Mouse (Mus musculus) ES-Bruce4 (cell line): ENCODE measurements around the gene Gpat2. TPM values are rescaled to one million over a fixed set of nuclear protein-coding genes. Genes with fewer than 3 reads are reported as not detected.
A peak's percentile ranks its signal among the peaks of the same experiment; 100 is the strongest.

Experiments used
- H3K27ac ChIP-seq: 2 replicates; pipeline ENCODE4 v1.5.1; 2012; ENCODE audit warnings: low read length, inconsistent platforms; ENCODE audit not compliant: insufficient read depth
- H3K27me3 ChIP-seq: 2 replicates; pipeline ENCODE4 v1.6.1; 2012; ENCODE audit warnings: mild to moderate bottlenecking, low read length, inconsistent platforms; ENCODE audit not compliant: control insufficient read depth, poor library complexity, insufficient read depth, severe bottlenecking
- H3K36me3 ChIP-seq: 2 replicates; pipeline ENCODE4 v1.6.1; 2012; ENCODE audit warnings: inconsistent platforms, mild to moderate bottlenecking, low read length, moderate library complexity; ENCODE audit not compliant: control insufficient read depth, poor library complexity, insufficient read depth, severe bottlenecking
- H3K4me1 ChIP-seq: one replicate; pipeline ENCODE4 v1.8.1; 2011; ENCODE audit warnings: low read length; ENCODE audit not compliant: control insufficient read depth, insufficient read depth
- H3K4me3 ChIP-seq: 2 replicates; pipeline ENCODE4 v1.5.1; 2011; ENCODE audit warnings: low read depth, mild to moderate bottlenecking, low read length
- H3K9ac ChIP-seq: 2 replicates; pipeline ENCODE4 v1.6.1; 2012; ENCODE audit warnings: low read depth, mild to moderate bottlenecking, inconsistent platforms; ENCODE audit not compliant: poor library complexity, severe bottlenecking
- H3K9me3 ChIP-seq: replicated peaks from 2 replicates; pipeline ENCODE4 v1.6.1; 2012; ENCODE audit warnings: mild to moderate bottlenecking, low read length, inconsistent platforms; ENCODE audit not compliant: control insufficient read depth, poor library complexity, insufficient read depth, severe bottlenecking
- CTCF ChIP-seq: IDR thresholded peaks from one replicate; pipeline ENCODE4 v1.8.1; 2011; ENCODE audit warnings: low read depth, low read length
- EP300 ChIP-seq: IDR thresholded peaks from 2 replicates; pipeline ENCODE4 v1.6.1; 2011; ENCODE audit warnings: low read depth, low read length; ENCODE audit not compliant: insufficient read depth
- POLR2A ChIP-seq: IDR thresholded peaks from one replicate; pipeline ENCODE4 v1.8.1; 2011; ENCODE audit warnings: low read length; ENCODE audit not compliant: insufficient read depth
- polyA plus RNA-seq: library from polyadenylated mRNA; stranded (reverse); fragments of >200 nt; gene quantifications from 2 replicates; pipeline ENCODE4 v1.2.4, GENCODE M21; 2011; ENCODE audit warnings: low read depth; ENCODE audit not compliant: missing spikeins, insufficient read depth, insufficient read length

Gene Gpat2
- polyA plus RNA-seq, 1 experiment, result 1.2 TPM

DNA sequence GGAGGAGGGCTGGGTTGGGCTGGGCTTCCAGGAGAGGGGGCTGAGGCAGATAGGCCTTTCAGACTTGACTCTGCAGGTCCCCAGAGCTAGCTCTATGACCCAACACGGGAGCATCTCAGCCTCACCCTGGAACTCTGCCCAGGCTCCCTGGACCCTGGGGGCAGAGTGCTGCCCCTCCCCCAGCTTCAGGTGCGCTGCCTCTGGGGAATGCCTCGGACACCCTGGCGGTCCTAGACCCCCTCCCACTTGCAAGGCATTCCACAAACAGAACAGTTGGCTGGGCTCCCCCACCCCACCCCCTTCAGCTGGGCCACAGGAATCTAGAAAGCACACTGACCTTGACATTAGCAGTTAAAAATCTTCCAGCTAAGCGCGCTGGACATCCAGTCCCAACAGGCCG, 24.7 kb downstream of the Gpat2 start:
- H3K4me1 ChIP-seq, result peaks cover 3% of the 10 kb centered on the region
- no peaks in the 10 kb centered on the region for H3K27me3 ChIP-seq
- H3K9me3 ChIP-seq, result no peaks in the 10 kb centered on the region
- no peaks in the 10 kb centered on the region for H3K36me3 ChIP-seq
- TF ChIP-seq POLR2A, result no peak
- TF ChIP-seq EP300, result peak; percentile 47; the same call in 1 of the 2 replicates
- no peak overlapping the region for H3K4me3 ChIP-seq
- H3K9ac ChIP-seq, result no peak overlapping the region
- no peak overlapping the region for H3K27ac ChIP-seq

- no peak overlapping the region for H3K4me3 ChIP-seq
- no peak for TF ChIP-seq CTCF
- TF ChIP-seq EP300, result no peak
- no peak for TF ChIP-seq POLR2A
- no peaks in the 10 kb centered on the region for H3K36me3 ChIP-seq
- H3K27me3 ChIP-seq, result no peaks in the 10 kb centered on the region
- H3K4me1 ChIP-seq, result peaks cover 3% of the 10 kb centered on the region
- H3K9ac ChIP-seq, result no peak overlapping the region
- H3K27ac ChIP-seq, result no peak overlapping the region
- no peaks in the 10 kb centered on the region for H3K9me3 ChIP-seq
These were observed 26.7 kb downstream of the Gpat2 start for GRCm38 (mm10) chr2:127451748-127452147.

DNA sequence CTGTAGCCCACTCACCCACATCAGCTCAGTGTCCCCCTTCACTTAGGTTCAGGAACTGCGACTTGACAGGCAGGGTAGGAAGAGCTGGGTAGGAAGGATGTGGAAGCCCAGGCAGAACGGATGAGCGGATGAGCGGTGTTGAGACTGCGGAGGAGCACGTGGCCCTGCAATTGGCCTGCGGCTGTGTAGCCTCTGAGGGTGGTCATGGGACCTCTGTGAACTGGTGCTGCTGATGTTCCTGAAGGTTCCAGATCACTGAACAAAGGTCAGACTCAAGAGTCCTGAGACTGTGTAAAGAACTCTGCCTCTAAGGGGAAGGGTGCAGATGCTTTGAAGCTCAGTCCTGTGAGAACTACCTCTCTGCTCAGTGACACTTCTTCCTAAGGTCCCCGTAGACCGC, 28.1 kb downstream of the Gpat2 start:
- Histone ChIP-seq H3K27ac (no peak overlapping the region), H3K9me3 (no peaks in the 10 kb centered on the region), H3K36me3 (no peaks in the 10 kb centered on the region), H3K4me1 (peaks cover 3% of the 10 kb centered on the region), H3K27me3 (no peaks in the 10 kb centered on the region), H3K4me3 (no peak overlapping the region), H3K9ac (no peak overlapping the region)
- TF ChIP-seq POLR2A (no peak), CTCF (no peak), EP300 (no peak)

- Histone ChIP-seq H3K27me3 (no peaks in the 10 kb centered on the region), H3K4me1 (peaks cover 3% of the 10 kb centered on the region), H3K9me3 (no peaks in the 10 kb centered on the region), H3K27ac (no peak overlapping the region), H3K4me3 (no peak overlapping the region), H3K36me3 (no peaks in the 10 kb centered on the region), H3K9ac (no peak overlapping the region)
- TF ChIP-seq CTCF, result peak; percentile 81
- no peak for TF ChIP-seq EP300
- TF ChIP-seq POLR2A, result no peak
These were observed 28.8 kb downstream of the Gpat2 start for GRCm38 (mm10) chr2:127453764-127454163.

GRCm38 (mm10) chr2:127459341-127459740, 34.3 kb downstream of the Gpat2 start:
- H3K27me3 ChIP-seq, result no peaks in the 10 kb centered on the region
- TF ChIP-seq POLR2A (no peak), CTCF (no peak)
- no peak overlapping the region for H3K27ac ChIP-seq
- H3K9ac ChIP-seq, result no peak overlapping the region
- H3K4me1 ChIP-seq, result no peaks in the 10 kb centered on the region
- no peaks in the 10 kb centered on the region for H3K36me3 ChIP-seq
- no peaks in the 10 kb centered on the region for H3K9me3 ChIP-seq
- H3K4me3 ChIP-seq, result no peak overlapping the region

DNA sequence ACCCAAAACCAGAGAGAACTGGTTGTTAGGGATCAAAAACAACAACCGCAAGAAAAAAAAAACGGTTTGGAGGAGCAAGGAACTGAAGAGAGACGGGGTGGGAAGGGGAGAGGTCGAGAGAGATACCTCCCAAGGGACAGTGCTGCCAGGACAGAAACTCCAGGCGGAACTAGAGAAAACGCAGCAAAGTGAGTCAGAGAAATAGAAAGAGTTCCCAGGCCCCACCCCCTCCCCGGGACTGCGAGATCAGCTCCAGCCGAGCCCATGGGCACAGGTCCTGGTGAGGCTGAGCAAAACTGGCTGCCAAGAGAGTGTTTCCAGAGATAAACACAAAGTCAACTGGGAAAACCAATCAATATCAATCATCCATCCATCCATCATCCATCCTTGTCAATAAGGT, 36.4 kb downstream of the Gpat2 start:
- TF ChIP-seq CTCF, result no peak
- TF ChIP-seq EP300, result no peak
- no peak for TF ChIP-seq POLR2A
- no peak overlapping the region for H3K4me3 ChIP-seq
- no peak overlapping the region for H3K27ac ChIP-seq
- H3K4me1 ChIP-seq, result no peaks in the 10 kb centered on the region
- no peak overlapping the region for H3K9ac ChIP-seq
- no peaks in the 10 kb centered on the region for H3K9me3 ChIP-seq
- H3K36me3 ChIP-seq, result no peaks in the 10 kb centered on the region
- no peaks in the 10 kb centered on the region for H3K27me3 ChIP-seq
